Mouse (Mus musculus): ENCODE measurements around the gene Rpl7l1. TPM values are rescaled to one million over a fixed set of nuclear protein-coding genes. Genes with fewer than 3 reads are reported as not detected.

Gene Rpl7l1
- total RNA-seq, 2 experiments from 2014 or later, result 54.3 to 57.4 TPM

DNA sequence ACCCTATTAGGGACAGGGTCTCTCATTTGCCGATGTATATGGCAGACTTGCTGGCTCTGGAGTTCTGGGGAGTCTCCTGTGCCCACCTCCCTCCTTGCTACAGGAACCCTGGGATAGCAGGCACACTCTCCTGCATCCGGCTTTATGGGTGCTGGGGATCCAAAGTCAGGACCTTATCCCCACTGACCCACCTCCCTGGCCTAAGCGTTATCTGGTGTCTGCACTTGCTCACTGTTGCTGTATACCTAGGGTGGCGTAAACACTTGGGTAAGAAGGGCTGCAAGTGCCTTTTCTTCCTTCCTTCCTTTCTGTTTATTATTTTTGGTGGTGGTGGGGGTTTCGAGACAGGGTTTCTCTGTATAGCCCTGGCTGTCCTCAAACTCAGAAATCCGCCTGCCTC is 41.2 kb downstream of the Rpl7l1 start:
- DNase-seq (ENCODE audit: low spot score in 2 of 2), result no peak

DNA sequence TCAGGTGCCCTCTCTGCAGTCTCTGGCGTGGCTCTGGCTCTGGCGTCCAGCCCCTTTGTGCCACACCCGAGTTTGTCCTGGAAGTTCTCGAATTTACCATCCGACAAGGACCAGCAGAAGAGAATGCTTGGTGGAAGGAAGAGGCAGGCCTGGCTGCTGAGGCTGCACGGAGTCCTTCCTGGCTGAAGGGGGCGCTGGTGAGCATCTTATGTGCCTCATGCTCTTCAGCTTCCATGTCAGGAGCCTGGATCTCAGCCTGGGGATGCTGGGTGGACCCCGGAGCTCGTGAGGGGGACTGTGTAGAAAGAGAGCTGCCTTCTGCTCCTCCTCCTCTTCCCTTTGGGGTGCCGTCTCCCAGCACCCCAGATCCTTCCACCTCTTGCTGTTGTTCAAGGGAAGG is 46.3 kb downstream of the Rpl7l1 start:
- DNase-seq (ENCODE audit: low spot score in 2 of 2), result peak in 1 of 2 experiments; percentile 49

DNA sequence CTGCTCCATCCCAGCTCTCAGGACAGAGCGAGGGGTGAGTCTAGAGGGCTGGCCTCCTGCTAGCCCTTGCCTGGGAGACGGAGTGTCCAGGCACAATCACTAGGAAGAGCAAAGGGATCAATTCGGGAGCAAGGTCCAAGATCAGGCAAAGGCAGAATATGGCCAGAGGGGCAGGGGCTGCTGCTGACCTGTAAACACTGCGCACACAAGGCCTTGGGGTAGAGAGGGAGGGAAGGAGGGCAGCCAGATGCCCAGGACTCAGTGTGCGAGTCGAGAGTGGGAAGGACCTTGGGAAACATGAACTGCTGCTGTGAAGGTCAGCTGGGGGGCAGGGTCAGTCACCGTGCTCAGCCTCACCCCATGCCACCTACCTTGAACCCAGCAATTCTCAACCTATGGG is 47.2 kb downstream of the Rpl7l1 start:
- DNase-seq (ENCODE audit: low spot score in 2 of 2), result no peak

DNA sequence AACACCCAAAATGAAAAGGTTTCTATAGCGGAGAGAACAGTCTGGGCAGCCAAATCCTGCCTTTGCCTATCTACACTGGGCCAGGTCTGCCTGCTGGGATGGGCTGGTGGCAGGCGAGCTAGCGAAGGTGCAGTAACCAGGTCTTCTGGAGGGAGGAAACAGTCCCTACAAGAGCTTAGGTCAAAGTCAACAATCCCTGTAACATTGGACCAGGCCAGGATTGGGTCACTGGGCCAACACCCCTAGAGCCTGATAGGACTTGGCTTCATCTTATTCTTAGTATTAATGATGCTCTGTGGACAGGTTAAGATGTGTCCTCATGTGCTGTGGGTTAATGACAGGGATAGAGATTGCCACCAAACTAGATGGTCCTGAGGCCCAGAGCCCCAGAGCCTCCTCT is 48.4 kb downstream of the Rpl7l1 start:
- DNase-seq (ENCODE audit: low spot score in 2 of 2), result no peak

DNA sequence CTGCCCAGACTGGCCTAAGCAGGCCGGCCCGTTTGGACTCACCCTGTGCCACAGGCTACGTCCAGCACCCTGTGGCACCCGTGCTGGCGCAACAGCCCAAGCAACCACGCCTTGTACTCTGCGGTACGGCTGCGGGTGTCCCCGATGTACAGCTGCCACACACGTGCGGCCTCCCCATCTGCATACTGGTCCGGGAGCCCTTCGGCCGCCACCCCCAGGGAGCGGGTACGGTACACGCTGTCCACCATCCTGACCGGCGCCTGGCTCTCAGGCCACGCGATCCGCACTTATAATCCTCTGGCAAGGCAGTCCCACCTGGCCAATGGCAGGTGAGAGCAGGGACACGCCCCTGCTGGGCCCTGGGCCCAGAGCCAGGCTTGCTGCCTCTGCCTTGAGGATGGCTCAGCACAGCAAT is 53.6 kb downstream of the Rpl7l1 start, which contains the start of gene Gnmt:
Gene Gnmt (minus strand): TSS at position 265 of the 415 bp plus-strand sequence.
- no peak for DNase-seq (ENCODE audit: low spot score in 2 of 2)

DNA sequence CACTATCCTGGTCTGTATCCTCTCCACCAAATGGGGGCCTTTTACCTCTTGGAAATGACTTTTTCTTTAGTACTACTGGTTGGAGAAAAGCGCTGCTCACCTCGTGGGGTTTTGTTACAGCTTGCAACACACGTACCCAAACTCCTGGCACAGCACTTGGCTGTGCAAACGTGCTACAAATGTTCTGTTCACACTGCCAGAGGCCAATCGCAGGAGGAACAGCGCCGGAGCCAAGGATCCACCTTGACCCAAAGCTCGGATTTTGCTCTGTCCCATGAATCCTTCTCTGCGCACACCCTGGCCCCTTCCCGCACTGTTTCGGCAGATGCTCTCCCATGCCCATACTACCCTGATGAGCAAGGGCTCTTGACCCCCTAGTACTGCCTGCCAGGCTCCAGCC is 54.0 kb downstream of the Rpl7l1 start:
- no peak for DNase-seq (ENCODE audit: low spot score in 2 of 2)

DNA sequence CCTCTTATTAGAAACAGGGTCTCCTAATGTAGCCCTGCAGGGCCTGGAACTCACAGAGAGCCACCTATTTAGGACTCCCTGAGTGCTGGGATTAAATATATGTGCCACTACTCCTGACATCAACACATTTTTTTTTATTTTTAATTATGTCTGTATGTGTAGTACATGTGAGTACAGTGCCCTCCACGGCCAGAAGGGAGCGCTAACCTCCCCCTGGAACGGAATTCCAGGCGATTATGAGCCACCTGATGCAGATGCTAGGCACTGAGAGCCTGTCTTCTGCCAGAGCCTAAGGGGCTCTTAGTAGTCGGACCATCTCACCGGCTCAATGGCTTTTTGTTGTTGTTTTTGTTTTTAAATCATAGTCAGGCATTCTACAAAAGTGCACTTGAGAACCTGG is 54.5 kb downstream of the Rpl7l1 start:
- no peak for DNase-seq (ENCODE audit: low spot score in 2 of 2)

DNA sequence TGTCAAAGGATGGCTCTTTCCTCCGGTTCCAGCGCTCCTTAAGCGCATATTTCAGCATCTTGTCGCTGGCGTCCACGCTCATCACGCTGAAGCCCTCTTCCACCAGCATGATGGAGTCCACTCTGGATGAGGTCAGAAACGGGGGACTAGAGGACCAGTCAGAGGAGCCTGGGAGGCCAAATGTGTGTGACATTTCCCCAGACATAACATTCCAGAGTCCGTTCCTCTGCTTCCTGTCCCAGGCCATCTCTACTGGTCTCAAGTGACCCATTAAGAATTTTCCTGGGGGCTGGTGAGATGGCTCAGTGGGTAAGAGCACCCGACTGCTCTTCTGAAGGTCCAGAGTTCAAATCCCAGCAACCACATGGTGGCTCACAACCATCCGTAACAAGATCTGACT is 55.2 kb downstream of the Rpl7l1 start:
- no peak for DNase-seq (ENCODE audit: low spot score in 2 of 2)

DNA sequence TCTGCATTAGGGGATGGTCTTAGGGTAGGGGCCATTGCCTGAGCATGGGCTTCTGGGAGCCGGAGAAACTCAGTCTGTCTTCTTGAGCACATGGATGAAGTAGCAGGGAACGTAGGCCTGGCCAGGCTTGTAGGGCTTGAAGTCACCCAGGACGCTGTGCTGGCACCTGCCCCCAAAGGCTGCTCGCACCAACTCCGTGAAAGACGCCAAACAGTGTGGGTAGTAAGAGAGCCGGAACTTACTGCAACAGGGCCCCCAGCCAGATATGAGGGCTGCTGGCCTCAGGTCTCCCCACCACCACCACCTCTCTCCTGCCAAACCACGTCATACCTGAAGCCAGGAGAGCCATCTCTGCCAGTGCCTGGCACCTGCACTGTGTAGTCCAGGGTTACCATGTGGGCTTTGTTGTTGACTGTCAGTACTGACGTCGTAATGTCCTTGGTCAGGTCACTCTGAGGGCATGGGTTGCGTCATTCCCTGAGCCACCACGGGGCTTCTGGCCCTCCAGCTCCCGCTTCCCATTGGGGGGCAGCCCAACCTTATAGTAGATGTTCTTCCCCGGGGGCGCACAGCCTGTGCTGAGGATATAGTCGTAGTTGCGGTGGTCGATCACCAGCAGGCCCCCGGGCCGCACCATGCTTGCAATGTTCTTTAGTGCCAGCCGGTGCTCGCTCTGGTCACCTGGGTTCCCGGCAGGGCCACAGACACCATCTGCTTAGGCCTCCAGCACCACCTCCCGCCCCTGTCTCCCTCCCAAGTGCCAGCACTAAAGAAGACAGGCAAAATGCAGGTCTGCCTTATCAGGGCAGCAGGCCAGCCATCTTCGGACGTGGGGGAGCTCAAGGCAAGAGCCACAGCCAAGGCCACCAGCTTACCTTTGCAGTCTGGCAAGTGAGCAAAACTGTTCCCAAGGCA is 56.5 kb downstream of the Rpl7l1 start:
- DNase-seq (ENCODE audit: low spot score in 2 of 2), result no peak

DNA sequence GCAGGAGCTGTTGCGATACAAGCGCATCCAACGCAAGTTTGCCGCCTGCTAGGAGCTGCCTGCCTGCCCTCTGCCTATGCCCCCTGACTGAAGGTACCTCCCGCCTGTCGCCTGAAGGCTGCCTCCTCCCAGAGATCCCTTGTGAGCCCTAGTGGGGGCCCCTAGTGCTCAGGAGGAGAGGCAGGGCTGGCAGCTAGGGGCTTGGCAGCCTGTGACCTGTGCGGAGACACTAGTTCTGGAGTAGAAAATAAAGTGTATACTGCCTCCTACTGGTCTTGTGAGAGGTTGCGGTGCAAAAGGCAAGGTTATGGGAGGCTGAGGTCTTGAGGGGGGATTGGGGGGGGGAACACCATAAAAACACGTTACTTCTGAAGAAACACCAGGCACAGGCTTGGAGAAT is 57.2 kb downstream of the Rpl7l1 start:
- DNase-seq (ENCODE audit: low spot score in 2 of 2), result peak in 1 of 2 experiments; percentile 43

DNA sequence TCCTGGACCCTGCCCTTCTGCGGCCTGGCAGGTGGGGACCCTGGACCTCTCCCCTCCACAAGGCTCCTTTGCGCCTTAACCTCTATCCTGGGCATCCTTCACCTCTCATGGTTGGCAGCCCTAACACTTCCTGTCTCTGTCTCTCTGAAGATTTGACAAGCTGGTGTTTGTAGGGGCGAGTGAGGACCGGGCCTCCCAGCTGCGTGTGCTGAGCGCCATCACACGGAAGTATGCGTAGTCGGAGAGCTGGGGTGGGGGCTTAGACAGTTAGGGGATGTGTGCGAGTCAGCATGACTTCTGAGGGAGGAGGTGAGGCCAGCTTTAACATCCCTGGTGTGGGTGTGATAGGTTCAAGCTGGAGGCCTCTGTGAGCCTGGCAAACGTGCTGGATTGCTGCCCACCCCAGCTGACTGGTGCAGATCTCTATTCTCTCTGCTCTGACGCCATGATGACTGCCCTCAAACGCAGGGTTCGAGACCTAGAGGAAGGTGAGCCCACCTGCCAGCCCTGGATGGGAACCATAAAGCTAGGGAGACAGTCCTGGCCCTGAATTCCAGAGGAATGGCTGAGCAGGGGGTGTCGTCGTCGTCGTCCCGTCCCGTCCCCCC is 57.9 kb downstream of the Rpl7l1 start:
- DNase-seq (ENCODE audit: low spot score in 2 of 2), result no peak

Other genes with a start within 250 kb of the Rpl7l1 start
- 10 to 100 TPM; 42.1 to 52.6 TPM for gene Cul9, start 236.3 kb downstream of the Rpl7l1 start, total RNA-seq (2021)
- 10 to 100 TPM; 46.4 to 53.9 TPM for gene Srf, start 226.5 kb downstream of the Rpl7l1 start, total RNA-seq (2021)
- gene Ptk7, start 153.2 kb downstream of the Rpl7l1 start, total RNA-seq (2021), result 10 to 100 TPM; 16.4 to 18.9 TPM
- 10 to 100 TPM; 13.4 to 14.0 TPM for gene Klc4, start 136.7 kb downstream of the Rpl7l1 start, total RNA-seq (2021)
- 10 to 100 TPM; 52.4 to 54.0 TPM for gene Mrpl2, start 136.4 kb downstream of the Rpl7l1 start, total RNA-seq (2021)
- 10 to 100 TPM; 33.6 to 35.0 TPM for gene Cul7, start 132.3 kb downstream of the Rpl7l1 start, total RNA-seq (2021)
- 10 to 100 TPM; 18.0 to 20.7 TPM for gene Rrp36, start 108.3 kb downstream of the Rpl7l1 start, total RNA-seq (2021)
- 100 to 1,000 TPM; 118 TPM for gene Mea1, start 103.9 kb downstream of the Rpl7l1 start, total RNA-seq (2021)
- gene Klhdc3, start 101.8 kb downstream of the Rpl7l1 start, total RNA-seq (2021), result 100 to 1,000 TPM; 153 to 160 TPM
- gene Ppp2r5d, start 77.6 kb downstream of the Rpl7l1 start, total RNA-seq (2021), result 10 to 100 TPM; 91.8 to 94.1 TPM
- gene Pex6, start 71.2 kb downstream of the Rpl7l1 start, total RNA-seq (2021), result 10 to 100 TPM; 28.4 to 33.9 TPM
- under 1 TPM; 0.33 to 0.59 TPM for gene Gnmt, start 53.5 kb downstream of the Rpl7l1 start, total RNA-seq (2021)
- 10 to 100 TPM; 48.2 to 56.3 TPM for gene Cnpy3, start 30.5 kb downstream of the Rpl7l1 start, total RNA-seq (2021)
- gene Ptcra, start 19.0 kb downstream of the Rpl7l1 start, total RNA-seq (2021), result not detected
- 10 to 100 TPM; 15.0 to 17.1 TPM for gene 2310039H08Rik, start 10.0 kb downstream of the Rpl7l1 start, total RNA-seq (2021)
- 10 to 100 TPM; 29.7 to 32.8 TPM for gene Bicral, start 75.8 kb upstream of the Rpl7l1 start, total RNA-seq (2021)
- gene Tbcc, start 108.0 kb upstream of the Rpl7l1 start, total RNA-seq (2021), result 10 to 100 TPM; 39.0 to 47.5 TPM
- gene Prph2, start 127.8 kb upstream of the Rpl7l1 start, total RNA-seq (2021), result under 1 TPM in 1 of 2 experiments, not detected in 1; 0.14 TPM
- 10 to 100 TPM; 49.8 to 52.2 TPM for gene Ubr2, start 227.9 kb upstream of the Rpl7l1 start, total RNA-seq (2021)